Mouse (Mus musculus): ENCODE data around the gene Itga2. TPM values are rescaled to one million over a fixed set of nuclear protein-coding genes. Genes with fewer than 3 reads are reported as not detected.

Gene Itga2
- polyA plus RNA-seq, 1 experiment from 2014 or later = 4.0 TPM

GRCm38 (mm10) chr13:114839098-114839497 lies 92.8 kb downstream of the Itga2 start:
- peak; percentile 38 for ATAC-seq (ENCODE audit: low FRiP score, low read depth)
- Histone ChIP-seq H3K27ac (peak overlapping the region; percentile 45; the same call in 1 of the 2 replicates), H3K9ac (no peak overlapping the region), H3K36me3 (peaks cover 5% of the 10 kb centered on the region; the same call in 1 of the 2 replicates), H3K27me3 (no peaks in the 10 kb centered on the region), H3K4me3 (no peak overlapping the region), H3K4me1 (peaks cover 11% of the 10 kb centered on the region), H3K9me3 (no peaks in the 10 kb centered on the region), H3K4me2 (replicated peaks) (no peak overlapping the region)
- WGBS = 64% methylated on average over 9 of the region's 9 CpGs

- no peaks in the 10 kb centered on the region for H3K9me3 ChIP-seq
- peaks cover 11% of the 10 kb centered on the region for H3K4me1 ChIP-seq
- H3K36me3 ChIP-seq = peaks cover 6% of the 10 kb centered on the region; the same call in 1 of the 2 replicates
- H3K27me3 ChIP-seq = no peaks in the 10 kb centered on the region
- H3K9ac ChIP-seq = no peak overlapping the region
- H3K27ac ChIP-seq = peak overlapping the region; percentile 84
- 63% methylated on average over 5 of the region's 5 CpGs for WGBS
- no peak overlapping the region for H3K4me3 ChIP-seq
- no peak for ATAC-seq (ENCODE audit: low FRiP score, low read depth)
- H3K4me2 ChIP-seq (replicated peaks) = no peak overlapping the region
Observed at GRCm38 (mm10) chr13:114838535-114838990, 93.3 kb downstream of the Itga2 start.

DNA sequence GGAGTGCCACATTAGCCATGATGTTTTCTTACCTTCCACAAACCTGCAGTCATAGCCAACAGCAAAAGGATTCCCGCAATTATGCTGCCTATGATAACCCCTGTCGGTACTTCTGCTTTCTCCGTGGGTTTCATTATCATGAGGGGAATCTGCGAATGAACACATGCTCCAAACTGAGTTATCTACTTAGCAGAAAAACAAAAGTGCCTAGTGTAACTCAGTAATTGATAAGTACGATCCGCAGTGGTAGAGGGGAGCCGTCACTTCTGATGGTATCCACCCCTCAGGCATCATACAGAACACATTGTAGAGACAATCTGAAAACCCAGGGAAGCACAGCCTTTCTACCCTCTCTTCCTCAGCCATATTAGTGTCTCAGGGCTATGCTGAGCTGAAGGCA lies 94.8 kb downstream of the Itga2 start:
- Histone ChIP-seq H3K4me1 (peaks cover 11% of the 10 kb centered on the region), H3K4me3 (no peak overlapping the region), H3K4me2 (replicated peaks) (no peak overlapping the region), H3K9me3 (no peaks in the 10 kb centered on the region), H3K27ac (no peak overlapping the region), H3K9ac (no peak overlapping the region), H3K36me3 (peaks cover 8% of the 10 kb centered on the region; the same call in 1 of the 2 replicates), H3K27me3 (no peaks in the 10 kb centered on the region)
- 89% methylated on average over 7 of the region's 7 CpGs for WGBS
- ATAC-seq (ENCODE audit: low FRiP score, low read depth) = no peak

- no peak overlapping the region for H3K4me2 ChIP-seq (replicated peaks)
- H3K36me3 ChIP-seq = peaks cover 24% of the 10 kb centered on the region
- WGBS = 66% methylated on average over 2 of the region's 2 CpGs
- no peak overlapping the region for H3K27ac ChIP-seq
- no peak for ATAC-seq (ENCODE audit: low FRiP score, low read depth)
- peaks cover 11% of the 10 kb centered on the region for H3K4me1 ChIP-seq
- no peaks in the 10 kb centered on the region for H3K9me3 ChIP-seq
- no peak overlapping the region for H3K4me3 ChIP-seq
- H3K9ac ChIP-seq = no peak overlapping the region
- no peaks in the 10 kb centered on the region for H3K27me3 ChIP-seq
Observed at GRCm38 (mm10) chr13:114834580-114834979, 97.3 kb downstream of the Itga2 start.

DNA sequence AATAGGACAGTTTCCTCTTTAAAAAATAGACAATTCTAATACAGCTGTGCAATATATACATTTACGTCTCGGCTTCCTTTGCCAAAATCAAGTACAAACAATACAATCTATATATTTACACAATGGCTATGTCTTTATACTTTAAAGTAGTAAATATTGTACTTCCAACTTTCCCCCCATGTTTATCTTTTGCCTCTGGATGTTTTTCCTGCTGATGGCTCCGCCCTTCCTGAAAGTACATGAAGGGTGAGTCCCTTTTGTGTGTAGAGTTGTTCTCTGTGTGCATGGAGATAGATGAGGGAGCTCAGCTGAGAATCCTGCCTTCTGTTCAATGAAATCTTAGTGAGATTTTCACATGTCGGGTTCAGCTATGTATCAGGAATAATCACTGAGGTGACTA lies 98.5 kb downstream of the Itga2 start:
- no peak overlapping the region for H3K4me3 ChIP-seq

DNA sequence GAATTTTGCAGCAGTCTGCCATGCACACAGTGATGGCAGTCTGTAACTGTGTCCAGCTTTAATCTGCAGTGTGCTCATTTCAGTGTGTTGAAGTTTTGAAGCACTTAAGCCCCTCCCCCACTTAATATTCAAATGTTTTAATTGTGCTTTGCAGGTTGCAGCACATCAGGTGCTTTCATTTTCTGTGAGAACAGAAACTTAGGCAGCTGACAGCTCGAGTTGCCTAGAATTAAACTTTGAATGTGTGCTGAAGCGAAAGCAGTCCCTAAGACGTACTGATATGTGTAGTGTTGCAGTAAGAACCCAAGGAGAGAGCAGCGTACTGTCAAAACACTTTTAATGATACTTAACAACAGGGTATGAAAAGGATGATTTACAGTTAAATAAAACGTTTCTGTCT lies 99.1 kb downstream of the Itga2 start:
- Histone ChIP-seq H3K4me1 (no peaks in the 10 kb centered on the region), H3K27me3 (no peaks in the 10 kb centered on the region), H3K36me3 (peaks cover 32% of the 10 kb centered on the region), H3K4me2 (replicated peaks) (no peak overlapping the region), H3K9ac (no peak overlapping the region), H3K4me3 (no peak overlapping the region), H3K9me3 (no peaks in the 10 kb centered on the region), H3K27ac (no peak overlapping the region)
- ATAC-seq (ENCODE audit: low FRiP score, low read depth) = no peak; the same call in 1 of the 2 replicates
- WGBS = 75% methylated on average over 5 of the region's 5 CpGs

More for the DNA sequence above, 98.5 kb downstream of the Itga2 start:
- ATAC-seq (ENCODE audit: low FRiP score, low read depth) = no peak
- 94% methylated on average over 4 of the region's 4 CpGs for WGBS
- Histone ChIP-seq H3K36me3 (peaks cover 26% of the 10 kb centered on the region), H3K27ac (no peak overlapping the region), H3K4me2 (replicated peaks) (no peak overlapping the region), H3K9ac (no peak overlapping the region), H3K4me1 (peaks cover 1% of the 10 kb centered on the region), H3K9me3 (no peaks in the 10 kb centered on the region), H3K27me3 (no peaks in the 10 kb centered on the region)

GRCm38 (mm10) chr13:114831367-114831833 lies 100.5 kb downstream of the Itga2 start:
- 83% methylated on average over 4 of the region's 4 CpGs for WGBS
- H3K9me3 ChIP-seq = no peaks in the 10 kb centered on the region
- peak; percentile 48; the same call in 1 of the 2 replicates for ATAC-seq (ENCODE audit: low FRiP score, low read depth)
- no peaks in the 10 kb centered on the region for H3K4me1 ChIP-seq
- no peak overlapping the region for H3K4me2 ChIP-seq (replicated peaks)
- H3K27ac ChIP-seq = no peak overlapping the region
- H3K4me3 ChIP-seq = no peak overlapping the region
- no peaks in the 10 kb centered on the region for H3K27me3 ChIP-seq
- H3K9ac ChIP-seq = no peak overlapping the region
- H3K36me3 ChIP-seq = peaks cover 40% of the 10 kb centered on the region

DNA sequence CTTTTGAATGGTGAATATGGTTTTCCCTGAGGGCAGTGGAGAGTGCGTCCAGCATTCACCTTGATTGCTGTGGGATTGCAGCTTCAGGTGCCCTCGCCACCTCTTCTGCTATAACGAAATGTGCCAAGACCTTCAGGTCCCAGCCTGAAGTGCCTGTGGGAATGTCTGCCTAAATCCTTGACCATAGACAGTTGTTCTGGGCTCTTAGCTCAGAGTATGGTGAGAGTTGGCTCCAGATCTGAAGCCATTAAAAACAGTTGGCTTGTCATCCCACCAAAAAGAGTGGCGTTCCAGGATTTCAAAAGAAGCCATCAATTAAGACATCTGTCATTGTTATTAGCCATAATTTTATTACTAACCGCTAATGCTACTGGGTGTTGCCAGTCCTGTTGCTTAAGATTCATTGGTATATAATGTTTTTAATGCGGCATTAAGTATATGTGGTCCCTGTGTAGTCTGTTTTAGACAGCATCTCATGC lies 106.5 kb downstream of the Itga2 start:
- Histone ChIP-seq H3K9ac (no peak overlapping the region), H3K27ac (no peak overlapping the region), H3K4me1 (no peaks in the 10 kb centered on the region), H3K4me2 (replicated peaks) (no peak overlapping the region), H3K9me3 (no peaks in the 10 kb centered on the region), H3K4me3 (no peak overlapping the region), H3K36me3 (peaks cover 69% of the 10 kb centered on the region), H3K27me3 (no peaks in the 10 kb centered on the region)
- 91% methylated on average over 6 of the region's 6 CpGs for WGBS
- ATAC-seq (ENCODE audit: low FRiP score, low read depth) = no peak

DNA sequence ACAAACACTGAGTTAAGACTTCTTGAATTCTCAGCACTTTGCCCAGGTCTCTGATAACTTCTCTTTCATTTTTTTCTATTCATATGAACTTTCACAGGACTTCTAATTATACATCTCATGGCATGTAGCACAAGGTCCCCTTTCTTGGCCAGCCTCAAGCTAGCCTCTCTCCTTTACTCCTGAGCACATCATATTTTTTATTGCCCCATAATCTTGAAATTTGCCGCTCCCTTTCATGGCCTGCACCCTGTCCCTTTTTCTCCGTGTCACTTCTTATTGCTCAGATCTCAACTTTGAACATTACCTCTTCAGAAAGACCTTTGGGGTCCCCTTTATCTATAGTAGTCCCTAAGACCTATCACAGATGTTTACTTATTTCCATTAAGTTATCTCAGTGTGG lies 109.0 kb downstream of the Itga2 start:
- Histone ChIP-seq H3K4me1 (peaks cover 9% of the 10 kb centered on the region), H3K36me3 (peaks cover 55% of the 10 kb centered on the region), H3K9me3 (no peaks in the 10 kb centered on the region), H3K4me3 (no peak overlapping the region), H3K27me3 (no peaks in the 10 kb centered on the region), H3K4me2 (replicated peaks) (no peak overlapping the region), H3K9ac (no peak overlapping the region), H3K27ac (no peak overlapping the region)
- 91% methylated on average over 2 of the region's 2 CpGs for WGBS
- no peak for ATAC-seq (ENCODE audit: low FRiP score, low read depth)

DNA sequence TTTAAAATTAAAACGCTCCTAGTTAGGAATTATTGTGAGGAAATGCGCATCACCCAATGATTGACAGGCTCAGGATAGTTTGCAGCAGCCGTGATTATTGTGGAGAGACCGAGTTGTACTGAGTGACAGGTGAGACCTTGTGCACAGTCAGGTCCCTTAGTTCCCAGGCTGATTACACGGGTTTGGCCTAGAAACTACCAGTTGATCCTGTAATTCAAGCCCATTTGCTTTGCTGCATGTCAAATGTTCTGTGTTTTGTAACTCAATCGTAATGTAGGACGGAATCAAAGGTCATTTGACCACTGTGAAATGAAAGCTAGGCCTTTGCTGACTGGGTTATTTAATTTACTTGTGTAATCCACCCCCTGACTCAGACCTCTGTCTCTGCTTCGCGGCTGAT lies 113.4 kb downstream of the Itga2 start:
- ATAC-seq (ENCODE audit: low FRiP score, low read depth) = peak; percentile 68

DNA sequence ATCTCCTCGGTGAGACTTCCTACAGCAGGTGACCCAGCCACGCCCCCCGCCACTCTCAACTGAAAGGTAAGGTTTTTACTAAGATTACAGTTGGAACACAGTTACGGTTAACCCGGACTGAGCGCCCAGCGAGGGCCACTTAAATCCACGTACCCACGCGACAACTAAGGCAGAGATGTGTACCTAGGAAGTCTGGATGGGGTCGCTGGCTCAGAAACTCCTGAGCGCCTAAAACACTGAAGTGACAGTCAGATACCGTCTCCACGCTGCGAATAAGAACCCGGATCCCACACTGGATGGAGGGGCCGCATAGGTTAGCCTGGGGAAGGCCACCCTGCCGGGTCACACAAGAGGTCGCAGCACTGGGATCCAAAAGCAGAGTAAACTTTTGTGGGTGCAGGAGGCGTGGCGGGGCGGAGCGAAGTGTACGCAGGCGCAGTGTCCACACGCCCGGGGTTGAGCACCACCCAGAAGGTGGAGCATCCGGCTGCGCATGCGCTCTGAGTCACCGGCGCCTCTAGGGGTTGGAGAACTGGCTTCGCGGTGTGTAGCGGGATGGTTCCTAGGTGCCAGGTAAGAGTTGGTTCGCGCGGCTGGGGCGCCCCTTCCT lies 114.0 kb downstream of the Itga2 start, which contains the start of gene Mocs2:
Mocs2 (plus strand) TSS at position 486 of the 610 bp plus-strand sequence.
- H3K9me3 ChIP-seq = no peaks in the 10 kb centered on the region
- peak; percentile 98 for ATAC-seq (ENCODE audit: low FRiP score, low read depth)
- no peaks in the 10 kb centered on the region for H3K27me3 ChIP-seq
- H3K4me1 ChIP-seq = peaks cover 12% of the 10 kb centered on the region
- under 1% methylated on average over 39 of the region's 39 CpGs for WGBS
- peaks cover 16% of the 10 kb centered on the region for H3K36me3 ChIP-seq
- peak within 1 kb of the TSS; percentile 71 for H3K4me3 ChIP-seq
- H3K4me2 ChIP-seq (replicated peaks) = peak within 1 kb of the TSS; percentile 86
- no peak within 1 kb of the TSS for H3K27ac ChIP-seq
- H3K9ac ChIP-seq = peak within 1 kb of the TSS; percentile 76

More for the DNA sequence above, 113.4 kb downstream of the Itga2 start:
- Histone ChIP-seq H3K36me3 (peaks cover 22% of the 10 kb centered on the region), H3K4me1 (peaks cover 12% of the 10 kb centered on the region), H3K4me3 (peak overlapping the region; percentile 71), H3K27ac (no peak overlapping the region), H3K9ac (peak overlapping the region; percentile 76), H3K9me3 (no peaks in the 10 kb centered on the region), H3K27me3 (no peaks in the 10 kb centered on the region), H3K4me2 (replicated peaks) (peak overlapping the region; percentile 86)
- 29% methylated on average over 9 of the region's 9 CpGs for WGBS

- no peak for ATAC-seq (ENCODE audit: low FRiP score, low read depth)
- H3K27me3 ChIP-seq = no peaks in the 10 kb centered on the region
- no peaks in the 10 kb centered on the region for H3K9me3 ChIP-seq
- H3K27ac ChIP-seq = no peak overlapping the region
- no peak overlapping the region for H3K9ac ChIP-seq
- H3K4me1 ChIP-seq = no peaks in the 10 kb centered on the region
- H3K4me3 ChIP-seq = no peak overlapping the region
- H3K36me3 ChIP-seq = no peaks in the 10 kb centered on the region
- no peak overlapping the region for H3K4me2 ChIP-seq (replicated peaks)
- WGBS = 90% methylated on average over 5 of the region's 5 CpGs
Observed at GRCm38 (mm10) chr13:114809624-114810210, 122.2 kb downstream of the Itga2 start.

Measured in limb, embryonic 13.5 days (tissue).